Mouse (Mus musculus) kidney, postnatal 36 days (tissue): ENCODE results near the gene Gm9999.

ENCODE experiments used
- DNase-seq, 2 experiments: peaks; one replicate each; pipeline ENCODE4 v3.0.0; 2021 to 2022; ENCODE audit warnings: mixed read lengths in 2 of 2

Gene Gm9999

GRCm38 (mm10) chr7:47030517-47031193 is 47.3 kb downstream of the Gm9999 start:
- DNase-seq = no peak

GRCm38 (mm10) chr7:47031371-47031770 is 48.0 kb downstream of the Gm9999 start:
- no peak for DNase-seq

- peak; percentile 34 to 45 for DNase-seq
Measured at GRCm38 (mm10) chr7:47034785-47035384, 51.5 kb downstream of the Gm9999 start.

GRCm38 (mm10) chr7:47035426-47035825 is 52.0 kb downstream of the Gm9999 start:
- DNase-seq = peak in 1 of 2 experiments; percentile 19
